Mouse (Mus musculus) adrenal gland, adult 8-10 months (tissue): Measurements from ENCODE around the gene Myl4. TPM values are rescaled to one million over a fixed set of nuclear protein-coding genes. Genes with fewer than 3 reads are reported as not detected.

Experiments used
- DNase-seq: peaks from one replicate; pipeline ENCODE4 v3.0.0; 2022
- total RNA-seq, 4 experiments: library from RNA; stranded (reverse); gene quantifications; 2 replicates each; pipeline ENCODE4 v1.2.4; 2022

The Myl4 gene
- total RNA-seq, 4 experiments from 2014 or later: 1.6 to 3.8 (median 2.6) TPM

DNA sequence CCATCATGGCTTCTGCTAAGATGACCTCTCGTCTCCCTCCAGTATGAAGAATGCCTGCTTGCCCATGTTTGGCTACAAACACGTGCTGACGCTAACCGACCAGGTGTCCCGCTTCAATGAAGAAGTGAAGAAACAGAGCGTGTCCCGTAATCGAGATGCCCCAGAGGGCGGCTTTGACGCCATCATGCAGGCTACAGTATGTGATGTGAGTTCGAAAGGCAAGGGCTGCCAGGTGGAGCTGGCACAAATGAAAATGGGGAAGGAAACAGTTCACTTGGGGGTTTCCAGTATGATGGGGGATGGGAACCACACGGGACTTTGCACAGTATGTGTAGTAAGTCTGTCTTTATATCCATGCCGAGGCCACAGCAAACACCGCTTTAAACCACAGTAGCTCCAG is 86.5 kb downstream of the Myl4 start:
- DNase-seq: no peak

DNA sequence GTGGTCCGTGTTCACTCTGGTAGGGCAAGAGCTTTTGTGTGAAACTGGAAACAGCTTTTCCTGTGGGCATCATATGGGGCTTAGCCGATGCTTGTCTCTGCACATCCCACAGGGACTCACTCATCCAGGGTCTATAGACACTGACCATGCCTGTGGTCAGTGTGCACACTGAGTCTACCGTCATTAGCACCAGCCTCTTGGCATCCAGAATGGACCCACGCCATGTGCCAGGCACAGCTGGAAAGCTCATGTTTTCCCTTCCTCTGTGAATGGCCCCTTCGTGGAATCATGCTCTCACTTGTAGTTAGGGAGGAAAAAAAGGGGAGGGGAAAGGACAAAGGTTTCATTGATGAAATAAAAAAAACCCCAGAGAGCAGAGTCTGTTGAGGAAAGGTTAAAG is 87.5 kb downstream of the Myl4 start:
- no peak for DNase-seq

DNA sequence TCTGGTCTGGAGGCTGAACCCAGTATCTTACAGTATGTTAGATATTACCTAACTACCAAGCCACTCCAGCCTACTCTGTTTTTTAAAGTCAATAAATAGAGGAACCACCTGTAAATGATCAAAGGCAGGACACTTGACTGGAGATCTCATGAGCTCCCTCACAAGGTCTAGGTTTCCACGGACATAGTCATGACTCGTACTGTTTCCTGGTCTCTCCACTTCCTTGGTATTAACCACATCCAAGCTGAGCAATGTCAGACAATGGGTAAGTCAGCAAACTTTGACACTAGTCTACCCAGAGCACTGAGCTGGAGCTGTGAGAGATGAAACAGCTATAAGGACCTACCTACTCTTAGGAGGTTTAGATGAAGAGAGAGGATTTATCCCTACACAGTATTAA is 88.4 kb downstream of the Myl4 start:
- no peak for DNase-seq

DNA sequence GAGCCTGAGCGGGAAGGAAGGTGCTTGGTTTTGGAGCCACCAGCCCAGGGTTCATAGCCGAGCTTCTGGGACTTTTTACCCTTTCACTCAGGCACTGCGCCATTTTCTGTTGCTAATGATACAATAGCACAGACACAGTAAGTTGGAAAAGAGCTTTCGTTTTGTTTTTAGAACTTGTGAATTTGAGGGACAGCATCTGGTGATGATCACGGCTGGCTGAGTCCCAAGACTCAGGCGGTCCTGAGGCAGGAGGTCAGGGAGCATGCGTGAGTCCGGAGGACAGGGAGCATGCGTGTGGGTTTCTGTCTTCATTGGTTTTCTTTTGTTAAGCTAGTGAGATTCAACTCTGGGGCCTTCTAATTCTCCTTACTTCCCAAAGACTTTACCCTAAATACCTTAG is 89.2 kb downstream of the Myl4 start:
- DNase-seq: no peak

DNA sequence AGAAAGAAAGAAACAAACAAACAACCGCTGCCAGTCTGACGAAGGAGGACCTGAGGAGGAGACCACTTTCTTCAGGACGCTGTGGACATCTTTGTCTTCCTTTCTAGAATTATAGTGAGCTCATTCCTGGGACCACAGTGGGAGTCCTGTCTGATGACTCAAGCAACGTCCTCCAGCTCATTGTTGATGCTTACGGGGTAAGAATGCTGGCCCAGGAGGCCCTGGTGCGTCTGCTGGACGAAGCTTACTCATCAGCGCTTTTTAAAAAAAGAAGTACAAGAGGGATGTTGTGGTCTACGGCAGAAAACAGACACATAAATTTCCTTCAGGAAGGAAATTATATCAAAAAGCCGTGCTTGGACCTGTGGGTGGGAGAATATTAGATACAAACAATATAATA is 90.4 kb downstream of the Myl4 start:
- no peak for DNase-seq

DNA sequence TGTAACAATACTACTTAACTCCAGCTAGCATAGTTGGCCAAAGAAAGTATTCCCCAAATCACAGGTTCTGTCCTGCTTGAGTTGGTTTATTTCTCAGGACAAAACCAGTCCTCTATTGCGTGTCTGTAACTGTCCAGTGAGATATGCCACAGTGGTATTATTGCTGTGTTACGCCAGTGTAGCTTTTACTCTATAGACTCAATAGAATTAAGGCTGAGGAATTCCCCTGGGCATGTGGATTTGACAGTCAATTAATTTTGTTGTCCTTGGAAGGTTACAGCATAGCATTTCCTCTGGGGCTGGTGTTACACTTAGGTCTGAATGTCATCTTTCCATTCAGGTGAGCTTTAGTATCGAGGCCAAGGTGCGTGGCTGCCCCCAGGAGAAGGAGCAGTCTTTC is 92.8 kb downstream of the Myl4 start:
- DNase-seq: no peak

Other genes starting within 250 kb of the Myl4 start
- 10 to 100 TPM; 49.5 to 71.3 (median 64.1) TPM for gene Kansl1, start 81.8 kb upstream of the Myl4 start, total RNA-seq
- gene Cdc27, start within 50 bp of the Myl4 start, total RNA-seq: 10 to 100 TPM; 50.9 to 86.8 (median 73.9) TPM
- gene Itgb3, start 57.3 kb downstream of the Myl4 start, total RNA-seq: 10 to 100 TPM in 1 of 4 experiments, 1 to 10 TPM in 3; 6.2 to 11.5 (median 7.9) TPM
- under 1 TPM; 0.03 TPM for gene Gm11639, start 135.0 kb downstream of the Myl4 start, total RNA-seq